Mouse (Mus musculus): ENCODE data around the gene Gimap3. TPM values are rescaled to one million over a fixed set of nuclear protein-coding genes. Genes with fewer than 3 reads are reported as not detected.

The Gimap3 gene
- not detected in 2 replicates for polyA plus RNA-seq (2016; fragmentation: Nextera tagmentation; extraction: Ambion mirVana)

- no peak for ATAC-seq (ENCODE audit: insufficient number of reproducible peaks, insufficient read depth, low FRiP score, low TSS enrichment, low read depth)
Observed at GRCm38 (mm10) chr6:48770696-48771095, at the start of gene Gimap3. Gimap3 (minus strand) TSS chr6:48770851.

GRCm38 (mm10) chr6:48817815-48818214 lies 47.2 kb upstream of the Gimap3 start:
- no peak for ATAC-seq (ENCODE audit: insufficient number of reproducible peaks, insufficient read depth, low FRiP score, low TSS enrichment, low read depth)
- H3K27ac ChIP-seq, result no peak overlapping the region
- 8% methylated on average over 6 of the region's 6 CpGs for WGBS

More at GRCm38 (mm10) chr6:48770696-48771095, at the start of gene Gimap3:
- Histone ChIP-seq H3K4me2 (no peak within 1 kb of the TSS), H3K9ac (replicated peaks) (no peak within 1 kb of the TSS), H3K4me1 (replicated peaks) (0 out of 2 replicates have a peak, but pooled peaks cover 2% of the 10 kb centered on the region), H3K27ac (no peak within 1 kb of the TSS), H3K4me3 (replicated peaks) (no peak within 1 kb of the TSS), H3K27me3 (no peaks in the 10 kb centered on the region), H3K9me3 (no peaks in the 10 kb centered on the region), H3K36me3 (no peaks in the 10 kb centered on the region)
- 93% methylated on average over 3 of the region's 3 CpGs for WGBS

GRCm38 (mm10) chr6:48815013-48815412 lies 44.4 kb upstream of the Gimap3 start:
- no peak overlapping the region for H3K4me3 ChIP-seq (replicated peaks)
- no peak overlapping the region for H3K4me2 ChIP-seq
- H3K27me3 ChIP-seq, result no peaks in the 10 kb centered on the region
- no peak for ATAC-seq (ENCODE audit: insufficient number of reproducible peaks, insufficient read depth, low FRiP score, low TSS enrichment, low read depth)
- H3K27ac ChIP-seq, result no peak overlapping the region
- no peak overlapping the region for H3K9ac ChIP-seq (replicated peaks)
- no peaks in the 10 kb centered on the region for H3K36me3 ChIP-seq
- H3K4me1 ChIP-seq (replicated peaks), result no peaks in the 10 kb centered on the region
- H3K9me3 ChIP-seq, result no peaks in the 10 kb centered on the region

More at GRCm38 (mm10) chr6:48817815-48818214, 47.2 kb upstream of the Gimap3 start:
- Histone ChIP-seq H3K27me3 (no peaks in the 10 kb centered on the region), H3K4me3 (replicated peaks) (no peak overlapping the region), H3K4me1 (replicated peaks) (no peaks in the 10 kb centered on the region), H3K9me3 (no peaks in the 10 kb centered on the region), H3K4me2 (no peak overlapping the region), H3K36me3 (no peaks in the 10 kb centered on the region), H3K9ac (replicated peaks) (no peak overlapping the region)

DNA sequence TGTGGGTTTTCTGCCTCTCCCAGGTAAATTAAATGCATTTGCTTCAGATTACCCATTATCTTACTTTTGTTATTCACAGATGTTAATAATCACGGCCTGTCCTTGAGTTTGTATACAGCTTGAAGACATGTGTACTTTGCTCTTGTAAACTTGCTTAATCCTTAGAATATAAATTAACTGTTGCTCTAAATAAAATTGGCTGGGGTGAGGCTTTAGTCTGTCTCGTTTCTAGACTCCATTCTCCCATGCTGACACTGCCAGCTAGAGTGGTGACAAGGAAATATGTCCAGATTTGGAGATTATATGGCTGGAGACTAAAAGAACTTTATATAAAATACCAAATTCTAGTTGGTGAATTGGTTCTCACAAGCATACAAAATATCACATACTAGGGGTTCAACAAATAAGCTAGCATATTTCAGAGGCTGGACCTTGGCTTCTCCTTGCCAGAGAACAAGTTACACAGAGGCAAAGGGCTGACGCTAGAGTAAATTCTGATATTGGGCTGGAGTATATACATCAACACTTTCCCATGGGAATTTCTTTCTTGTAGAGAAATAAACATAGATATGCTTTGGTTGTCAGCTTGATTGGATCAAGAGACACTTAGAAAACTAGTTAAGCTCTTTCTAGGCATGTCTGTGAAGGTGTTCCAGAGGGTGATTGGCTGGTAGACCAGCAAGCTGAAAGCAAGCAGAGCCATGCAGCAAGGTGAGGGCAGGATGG lies 39.0 kb upstream of the Gimap3 start:
- Histone ChIP-seq H3K27ac (no peak overlapping the region), H3K4me1 (replicated peaks) (no peaks in the 10 kb centered on the region), H3K36me3 (no peaks in the 10 kb centered on the region), H3K4me2 (no peak overlapping the region), H3K9me3 (no peaks in the 10 kb centered on the region), H3K27me3 (no peaks in the 10 kb centered on the region), H3K4me3 (replicated peaks) (no peak overlapping the region), H3K9ac (replicated peaks) (no peak overlapping the region)
- no peak for ATAC-seq (ENCODE audit: insufficient number of reproducible peaks, insufficient read depth, low FRiP score, low TSS enrichment, low read depth)
- 69% methylated on average over 3 of the region's 3 CpGs for WGBS

GRCm38 (mm10) chr6:48806746-48807145 lies 36.1 kb upstream of the Gimap3 start:
- Histone ChIP-seq H3K4me3 (replicated peaks) (no peak overlapping the region), H3K4me2 (no peak overlapping the region), H3K9me3 (no peaks in the 10 kb centered on the region), H3K9ac (replicated peaks) (no peak overlapping the region), H3K36me3 (no peaks in the 10 kb centered on the region), H3K4me1 (replicated peaks) (no peaks in the 10 kb centered on the region), H3K27me3 (no peaks in the 10 kb centered on the region), H3K27ac (no peak overlapping the region)
- ATAC-seq (ENCODE audit: insufficient number of reproducible peaks, insufficient read depth, low FRiP score, low TSS enrichment, low read depth), result no peak
- 90% methylated on average over 3 of the region's 3 CpGs for WGBS

DNA sequence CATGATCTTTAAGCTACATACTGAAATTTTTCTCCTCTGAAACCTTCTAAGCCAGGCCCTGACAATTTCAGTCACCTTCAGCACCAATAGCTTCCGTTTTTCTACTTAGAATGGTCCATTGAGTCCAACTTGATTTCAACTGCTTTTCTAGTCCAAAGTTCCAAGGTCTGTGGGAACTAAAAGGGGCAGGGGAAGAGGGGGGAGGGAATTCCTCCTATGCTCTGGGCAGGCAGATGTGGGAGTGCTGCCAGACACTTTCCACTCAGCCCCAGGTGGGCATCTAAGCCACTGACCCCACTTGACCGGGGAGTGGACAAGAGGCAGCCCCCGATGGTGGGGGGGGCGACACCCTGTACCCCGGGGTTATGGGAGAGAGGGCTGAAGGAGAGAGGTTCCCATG lies 33.7 kb upstream of the Gimap3 start:
- H3K36me3 ChIP-seq, result no peaks in the 10 kb centered on the region
- no peaks in the 10 kb centered on the region for H3K27me3 ChIP-seq
- H3K9ac ChIP-seq (replicated peaks), result no peak overlapping the region
- no peaks in the 10 kb centered on the region for H3K4me1 ChIP-seq (replicated peaks)
- 85% methylated on average over 5 of the region's 5 CpGs for WGBS
- H3K9me3 ChIP-seq, result no peaks in the 10 kb centered on the region
- H3K4me2 ChIP-seq, result no peak overlapping the region
- no peak overlapping the region for H3K4me3 ChIP-seq (replicated peaks)
- no peak for ATAC-seq (ENCODE audit: insufficient number of reproducible peaks, insufficient read depth, low FRiP score, low TSS enrichment, low read depth)
- H3K27ac ChIP-seq, result no peak overlapping the region

GRCm38 (mm10) chr6:48803406-48804051 lies 32.9 kb upstream of the Gimap3 start:
- Histone ChIP-seq H3K27me3 (no peaks in the 10 kb centered on the region), H3K9ac (replicated peaks) (no peak overlapping the region), H3K4me1 (replicated peaks) (no peaks in the 10 kb centered on the region), H3K9me3 (no peaks in the 10 kb centered on the region), H3K27ac (no peak overlapping the region), H3K4me2 (no peak overlapping the region), H3K4me3 (replicated peaks) (no peak overlapping the region), H3K36me3 (no peaks in the 10 kb centered on the region)
- no peak for ATAC-seq (ENCODE audit: insufficient number of reproducible peaks, insufficient read depth, low FRiP score, low TSS enrichment, low read depth)

DNA sequence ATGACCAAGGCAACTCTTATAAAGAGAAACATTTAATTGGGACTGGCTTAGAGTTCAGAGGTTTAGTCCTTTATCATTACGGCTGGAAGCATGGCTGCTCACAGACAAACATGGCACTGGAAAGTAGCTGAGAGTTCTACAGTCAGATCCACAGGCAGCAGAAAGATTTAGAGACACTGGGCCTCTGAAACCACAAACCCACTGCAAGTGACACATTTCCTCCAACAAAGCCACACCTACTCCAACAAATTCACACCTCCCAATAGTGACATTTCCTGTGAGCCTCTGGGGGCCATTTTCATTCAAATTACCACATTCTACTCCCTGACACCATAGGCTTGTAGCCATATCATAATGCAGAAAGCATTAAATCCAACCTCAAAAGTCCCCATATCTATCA lies 31.2 kb upstream of the Gimap3 start:
- WGBS, result 89% methylated on average over 1 of the region's 1 CpGs
- no peak overlapping the region for H3K27ac ChIP-seq
- H3K9me3 ChIP-seq, result no peaks in the 10 kb centered on the region
- no peak for ATAC-seq (ENCODE audit: insufficient number of reproducible peaks, insufficient read depth, low FRiP score, low TSS enrichment, low read depth)
- H3K4me3 ChIP-seq (replicated peaks), result no peak overlapping the region
- no peak overlapping the region for H3K9ac ChIP-seq (replicated peaks)
- H3K27me3 ChIP-seq, result no peaks in the 10 kb centered on the region
- no peaks in the 10 kb centered on the region for H3K36me3 ChIP-seq
- H3K4me2 ChIP-seq, result no peak overlapping the region
- no peaks in the 10 kb centered on the region for H3K4me1 ChIP-seq (replicated peaks)

GRCm38 (mm10) chr6:48787867-48788266 lies 17.2 kb upstream of the Gimap3 start:
- no peak overlapping the region for H3K4me2 ChIP-seq
- no peaks in the 10 kb centered on the region for H3K27me3 ChIP-seq
- H3K9ac ChIP-seq (replicated peaks), result no peak overlapping the region
- no peaks in the 10 kb centered on the region for H3K4me1 ChIP-seq (replicated peaks)
- H3K4me3 ChIP-seq (replicated peaks), result no peak overlapping the region
- no peak overlapping the region for H3K27ac ChIP-seq
- ATAC-seq (ENCODE audit: insufficient number of reproducible peaks, insufficient read depth, low FRiP score, low TSS enrichment, low read depth), result no peak
- WGBS, result 90% methylated on average over 2 of the region's 2 CpGs
- no peaks in the 10 kb centered on the region for H3K36me3 ChIP-seq
- no peaks in the 10 kb centered on the region for H3K9me3 ChIP-seq

DNA sequence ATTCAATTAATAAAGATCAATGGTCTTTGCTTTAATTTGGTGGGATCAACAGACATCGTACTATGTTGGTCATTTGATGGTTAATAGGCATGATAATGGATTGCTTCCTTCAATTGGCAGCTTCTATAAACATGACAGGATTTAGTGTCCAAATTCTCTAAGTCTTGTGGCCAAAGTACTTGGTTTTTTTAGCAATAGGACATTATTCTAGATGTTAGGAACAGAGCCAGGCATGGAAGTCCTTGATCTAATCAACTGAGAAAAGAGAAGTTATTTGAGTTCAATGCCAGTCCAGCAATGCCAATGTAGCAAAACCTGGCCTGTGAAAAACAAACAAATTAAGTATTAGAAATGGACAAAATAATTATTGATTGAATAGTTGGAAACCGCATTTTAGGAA lies 14.9 kb upstream of the Gimap3 start:
- no peak overlapping the region for H3K4me3 ChIP-seq (replicated peaks)
- H3K9me3 ChIP-seq, result no peaks in the 10 kb centered on the region
- H3K36me3 ChIP-seq, result no peaks in the 10 kb centered on the region
- no peaks in the 10 kb centered on the region for H3K4me1 ChIP-seq (replicated peaks)
- no peak overlapping the region for H3K27ac ChIP-seq
- no peak for ATAC-seq (ENCODE audit: insufficient number of reproducible peaks, insufficient read depth, low FRiP score, low TSS enrichment, low read depth)
- 78% methylated on average over 2 of the region's 2 CpGs for WGBS
- H3K4me2 ChIP-seq, result no peak overlapping the region
- no peak overlapping the region for H3K9ac ChIP-seq (replicated peaks)
- no peaks in the 10 kb centered on the region for H3K27me3 ChIP-seq

DNA sequence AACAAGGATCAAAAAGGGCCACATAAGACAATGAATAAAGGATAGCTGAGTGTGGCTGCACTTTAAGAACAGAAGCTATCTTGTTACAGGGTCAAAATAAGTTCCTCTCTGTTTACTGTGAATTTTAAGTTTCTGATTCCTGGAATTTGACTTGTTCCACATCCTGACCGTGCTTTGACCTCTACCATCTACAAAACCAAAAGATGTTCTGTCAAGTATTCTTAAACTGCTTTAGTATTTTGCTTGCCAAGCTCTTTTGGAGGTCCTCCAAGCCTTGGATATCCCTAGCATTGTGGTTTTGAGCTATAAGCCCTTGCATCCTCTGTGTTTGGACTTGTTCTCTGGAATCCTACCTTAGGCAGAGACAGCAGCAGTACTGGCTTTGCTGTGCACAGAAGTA lies 14.5 kb upstream of the Gimap3 start:
- Histone ChIP-seq H3K9ac (replicated peaks) (no peak overlapping the region), H3K36me3 (no peaks in the 10 kb centered on the region), H3K27me3 (no peaks in the 10 kb centered on the region), H3K9me3 (no peaks in the 10 kb centered on the region), H3K27ac (no peak overlapping the region), H3K4me3 (replicated peaks) (no peak overlapping the region), H3K4me2 (no peak overlapping the region), H3K4me1 (replicated peaks) (no peaks in the 10 kb centered on the region)
- 82% methylated on average over 1 of the region's 1 CpGs for WGBS
- no peak for ATAC-seq (ENCODE audit: insufficient number of reproducible peaks, insufficient read depth, low FRiP score, low TSS enrichment, low read depth)

- 92% methylated on average over 1 of the region's 1 CpGs for WGBS
- Histone ChIP-seq H3K27me3 (no peaks in the 10 kb centered on the region), H3K4me2 (no peak overlapping the region), H3K27ac (no peak overlapping the region), H3K4me3 (replicated peaks) (no peak overlapping the region), H3K4me1 (replicated peaks) (no peaks in the 10 kb centered on the region), H3K9me3 (no peaks in the 10 kb centered on the region), H3K36me3 (no peaks in the 10 kb centered on the region), H3K9ac (replicated peaks) (no peak overlapping the region)
- ATAC-seq (ENCODE audit: insufficient number of reproducible peaks, insufficient read depth, low FRiP score, low TSS enrichment, low read depth), result no peak
Observed at GRCm38 (mm10) chr6:48784406-48784805, 13.8 kb upstream of the Gimap3 start.

Measured in limb, embryonic 12.5 days (tissue).